Mouse (Mus musculus) lung, postnatal 10 days (tissue): ENCODE data around the gene Gabarapl2.
A peak's percentile ranks its signal among the peaks of the same experiment; 100 is the strongest.
"Not testable (repeated sequence)": the region's sequence is repeated elsewhere in the genome, so short reads cannot be mapped to it uniquely, and the experiment has no call there.

Experiments used
- DNase-seq: peaks from one replicate; pipeline ENCODE4 v3.0.0; 2021

The Gabarapl2 gene

GRCm38 (mm10) chr8:111938076-111938985, 2.2 kb upstream of the Gabarapl2 start:
- DNase-seq, result not testable (repeated sequence)

GRCm38 (mm10) chr8:111939516-111940142, 874 bp upstream of the Gabarapl2 start:
- peak; percentile 43 for DNase-seq

- DNase-seq, result peak; percentile 66
These were observed 575 bp downstream of the Gabarapl2 start for GRCm38 (mm10) chr8:111941101-111941454.

DNA sequence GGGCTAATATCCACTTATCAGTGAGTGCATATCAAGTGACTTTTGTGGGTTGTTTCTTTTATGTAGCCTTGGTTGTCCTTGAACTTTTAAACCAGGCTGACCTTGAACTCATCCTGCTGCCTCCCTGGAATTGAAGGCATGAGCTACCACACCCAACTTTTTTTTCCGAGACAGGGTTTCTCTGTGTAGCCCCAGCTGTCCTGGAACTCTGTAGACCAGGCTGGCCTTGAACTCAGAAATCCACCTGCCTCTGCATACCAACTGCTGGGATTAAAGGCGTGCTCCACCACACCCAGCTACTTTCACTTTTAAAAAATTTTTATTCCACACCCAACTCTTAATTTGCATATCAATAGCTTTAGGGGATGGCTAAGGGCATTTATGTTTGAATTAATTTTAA, 3.0 kb downstream of the Gabarapl2 start:
- DNase-seq, result no peak

DNA sequence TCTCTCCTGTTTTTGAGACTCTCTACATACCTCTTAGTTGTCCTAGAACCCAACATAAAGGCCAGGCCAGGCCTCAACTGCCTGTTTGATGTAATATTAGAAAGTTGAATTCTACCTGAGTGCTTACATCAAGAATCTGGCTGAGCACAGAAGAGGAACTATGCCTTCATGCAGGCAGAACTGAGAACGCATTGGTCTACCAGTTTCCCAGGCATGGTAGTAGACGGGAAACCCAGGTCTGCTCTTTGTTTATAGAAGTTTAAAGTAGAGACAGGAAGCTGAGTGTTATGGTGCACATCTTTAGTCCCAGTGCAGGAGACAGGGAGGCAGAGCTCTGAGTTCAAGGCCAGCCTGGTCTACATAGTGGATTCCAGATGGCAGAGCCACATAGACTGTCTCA, 6.6 kb downstream of the Gabarapl2 start:
- no peak for DNase-seq

GRCm38 (mm10) chr8:111947954-111948353, 7.5 kb downstream of the Gabarapl2 start:
- no peak for DNase-seq

DNA sequence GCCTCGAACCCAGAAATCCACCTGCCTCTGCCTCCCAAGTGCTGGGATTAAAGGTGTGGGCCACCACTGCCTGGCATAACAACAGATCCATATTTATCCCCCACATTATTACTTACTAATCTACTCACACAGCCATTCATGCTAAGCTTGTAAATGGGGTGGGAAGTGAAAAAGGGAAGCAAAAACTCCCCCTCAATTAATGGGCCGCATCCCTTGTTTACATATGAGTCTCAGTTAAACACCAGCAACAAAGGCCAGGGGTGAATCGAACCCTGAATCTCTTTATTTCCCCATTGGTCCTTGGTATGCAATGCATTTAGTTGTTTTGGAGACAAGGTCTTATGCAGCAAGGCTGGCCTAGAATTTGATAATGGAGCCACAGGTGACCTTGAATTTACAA, 10.3 kb downstream of the Gabarapl2 start:
- DNase-seq, result no peak

DNA sequence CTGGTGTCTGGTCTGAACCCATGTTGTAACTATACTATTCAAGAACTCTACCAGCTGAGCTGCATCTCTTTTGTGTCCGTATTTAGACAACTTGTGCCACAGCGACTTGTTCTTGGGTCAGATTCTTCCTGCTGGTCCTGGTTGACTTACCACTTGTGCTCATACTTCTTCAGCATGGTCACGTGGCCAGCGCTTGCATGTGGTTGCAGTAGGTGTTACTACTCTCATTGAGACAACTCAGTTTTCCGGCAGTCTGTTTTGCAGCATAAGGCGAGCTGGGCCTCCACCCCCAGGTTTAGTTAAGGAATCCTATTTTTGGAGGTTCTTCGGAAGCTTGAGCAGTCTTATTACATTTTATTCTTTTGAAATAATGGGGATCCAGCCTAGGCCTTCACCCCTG, 10.8 kb downstream of the Gabarapl2 start:
- no peak for DNase-seq

- DNase-seq, result no peak
These were observed 11.4 kb downstream of the Gabarapl2 start for GRCm38 (mm10) chr8:111951936-111952335.

DNA sequence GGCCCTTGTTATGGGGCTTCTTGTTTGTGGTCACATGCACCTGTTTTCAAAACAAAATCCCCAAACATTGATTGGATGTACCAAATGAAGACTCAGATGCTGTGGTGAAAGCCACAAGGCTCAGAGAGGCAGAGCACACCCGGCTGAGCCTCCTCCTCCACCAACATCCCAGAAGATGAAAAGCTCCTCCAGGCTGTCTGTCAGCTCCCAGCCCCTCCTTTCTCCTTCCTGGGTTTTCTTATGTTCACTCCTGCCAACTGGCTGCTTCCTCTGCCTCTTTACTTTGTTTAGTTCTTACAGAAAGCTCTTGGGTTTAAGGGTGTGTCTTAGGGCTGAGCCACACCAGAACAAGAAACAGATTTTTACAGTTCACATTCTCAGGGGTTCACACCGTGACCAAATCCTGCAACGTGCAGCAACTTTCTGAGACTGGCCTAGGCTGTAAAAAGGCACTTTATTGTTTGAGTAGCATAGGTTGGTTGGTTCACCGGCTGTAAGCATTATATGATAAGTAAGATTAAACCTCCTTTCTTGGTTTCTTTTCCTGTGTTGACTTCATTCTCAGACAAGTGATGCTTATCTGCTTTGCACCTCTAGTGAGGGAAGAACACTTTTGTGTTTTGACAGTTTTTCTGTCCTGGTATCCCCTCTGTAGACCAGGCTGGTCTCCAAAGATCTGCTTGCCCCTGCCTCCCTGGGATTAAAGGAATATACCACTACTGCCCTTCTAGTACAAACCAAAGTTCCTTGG, 14.5 kb downstream of the Gabarapl2 start:
- peak; percentile 34 for DNase-seq

GRCm38 (mm10) chr8:111955879-111956278, 15.4 kb downstream of the Gabarapl2 start:
- no peak for DNase-seq

GRCm38 (mm10) chr8:111957231-111957630, 16.7 kb downstream of the Gabarapl2 start:
- DNase-seq, result no peak

DNA sequence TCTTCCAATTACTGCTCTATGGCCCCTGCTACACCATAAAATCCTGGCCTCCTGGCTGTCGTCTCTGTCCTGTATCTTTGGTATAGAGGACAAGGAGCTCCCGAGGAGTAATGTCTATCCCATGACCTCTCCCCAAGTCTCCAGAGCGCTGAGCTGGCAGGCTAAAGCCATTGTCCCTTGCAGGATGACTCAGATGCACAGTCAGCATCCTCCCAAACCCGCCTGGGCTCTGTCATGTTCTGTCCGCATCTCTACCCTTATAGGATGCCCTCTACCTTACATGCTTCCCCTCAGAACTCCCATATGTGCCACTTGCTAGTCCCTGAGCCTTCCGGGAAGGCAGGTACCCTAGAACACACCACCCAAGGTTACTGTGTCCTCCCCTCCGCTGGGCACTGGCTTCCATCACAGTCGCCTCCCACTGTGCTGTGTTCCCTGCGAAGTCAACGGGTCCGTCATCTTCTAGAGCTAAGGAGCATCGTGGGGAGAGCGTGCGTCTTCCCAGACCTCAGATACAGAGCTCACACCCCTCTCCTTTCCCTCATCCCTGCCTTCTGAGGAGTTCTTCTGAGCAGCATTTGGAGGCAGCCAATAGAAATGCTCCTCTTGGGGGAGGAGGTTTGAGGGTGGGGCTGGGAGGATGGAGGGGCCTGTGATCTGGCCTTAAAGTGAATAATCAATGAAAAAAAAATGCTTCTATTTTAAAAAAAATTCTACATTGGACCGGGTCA, 20.3 kb downstream of the Gabarapl2 start:
- no peak for DNase-seq

- DNase-seq, result no peak
These were observed 20.8 kb downstream of the Gabarapl2 start for GRCm38 (mm10) chr8:111961330-111961729.

GRCm38 (mm10) chr8:111962589-111962988, 22.1 kb downstream of the Gabarapl2 start:
- no peak for DNase-seq

- no peak for DNase-seq
These were observed 22.6 kb downstream of the Gabarapl2 start for GRCm38 (mm10) chr8:111963091-111963490.

- DNase-seq, result no peak
These were observed 23.0 kb downstream of the Gabarapl2 start for GRCm38 (mm10) chr8:111963546-111963945.

DNA sequence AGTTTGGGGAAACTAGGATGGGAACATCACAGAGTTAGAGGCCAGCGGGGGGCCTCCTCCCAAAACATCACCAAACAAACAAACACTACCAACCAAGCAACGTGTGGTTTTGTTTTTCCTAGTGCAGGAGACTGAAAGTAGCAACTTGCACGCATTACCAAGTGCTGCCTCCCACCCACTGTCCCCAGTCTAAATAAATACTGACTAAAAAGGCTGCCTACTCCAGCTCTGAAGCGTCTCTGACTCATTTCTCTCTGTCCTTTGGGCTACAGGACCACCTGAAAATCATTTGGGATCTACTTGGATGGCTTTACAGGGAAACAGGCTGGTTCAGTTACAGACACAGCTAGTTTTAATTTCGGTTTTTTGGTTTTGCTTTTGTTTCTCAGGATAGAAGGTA, 23.8 kb downstream of the Gabarapl2 start:
- no peak for DNase-seq

DNA sequence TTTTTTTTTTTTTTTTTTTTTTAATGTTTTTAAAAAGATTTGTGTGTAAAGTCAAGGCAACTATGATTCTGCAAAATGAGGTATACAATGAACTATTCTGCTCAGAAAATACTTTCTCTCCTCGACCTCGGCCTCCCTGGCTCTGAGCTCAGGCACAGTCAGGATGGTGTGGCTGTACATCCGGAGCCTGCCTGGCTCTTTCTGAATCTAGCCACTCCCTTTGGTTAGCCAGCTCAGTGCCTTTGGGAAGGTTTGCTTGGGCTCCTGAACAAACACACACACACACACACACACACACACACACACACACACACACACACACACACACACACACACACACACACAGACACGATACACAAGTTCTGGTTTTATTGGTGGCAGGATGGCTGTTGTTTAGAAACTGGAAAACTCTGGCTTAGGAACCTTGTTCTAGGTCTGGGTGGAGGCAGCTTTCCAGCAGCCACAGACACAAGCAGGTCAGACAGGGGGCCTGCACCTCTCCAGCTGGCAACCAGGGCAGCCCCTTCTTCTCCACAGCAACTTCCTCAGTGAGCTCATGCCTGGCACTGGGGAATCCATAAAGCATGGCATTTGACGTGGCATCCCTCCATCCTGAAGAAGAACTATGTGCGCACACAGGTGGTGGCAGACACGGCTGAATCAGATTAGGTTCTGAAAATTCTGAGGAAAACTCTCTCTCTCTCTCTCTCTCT, 24.5 kb downstream of the Gabarapl2 start:
- peak; percentile 19 for DNase-seq

- DNase-seq, result no peak
These were observed 26.9 kb downstream of the Gabarapl2 start for GRCm38 (mm10) chr8:111967246-111967870.

DNA sequence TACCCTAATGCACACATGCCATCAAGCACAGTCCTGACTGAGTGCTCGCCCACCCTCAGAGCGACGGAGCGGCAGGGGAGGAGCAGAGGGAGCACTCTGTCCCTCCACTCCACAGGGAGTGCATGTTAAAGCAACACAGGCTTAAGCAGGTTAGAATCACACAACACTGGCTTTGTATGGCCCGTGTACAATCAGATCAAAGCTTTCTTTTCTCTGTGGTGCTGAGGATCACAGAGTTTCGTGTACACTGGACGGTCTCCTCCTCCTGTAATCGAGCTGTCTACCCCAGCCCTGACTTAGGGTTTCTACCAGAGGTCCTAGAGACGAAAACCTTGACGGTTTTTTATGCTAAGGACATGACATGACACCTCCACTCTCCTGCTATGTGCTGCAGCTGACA, 28.0 kb downstream of the Gabarapl2 start:
- DNase-seq, result no peak

GRCm38 (mm10) chr8:111968991-111969390, 28.5 kb downstream of the Gabarapl2 start:
- DNase-seq, result no peak
